Mouse (Mus musculus): ENCODE measurements around the gene Capn2.

Capn2 gene

DNA sequence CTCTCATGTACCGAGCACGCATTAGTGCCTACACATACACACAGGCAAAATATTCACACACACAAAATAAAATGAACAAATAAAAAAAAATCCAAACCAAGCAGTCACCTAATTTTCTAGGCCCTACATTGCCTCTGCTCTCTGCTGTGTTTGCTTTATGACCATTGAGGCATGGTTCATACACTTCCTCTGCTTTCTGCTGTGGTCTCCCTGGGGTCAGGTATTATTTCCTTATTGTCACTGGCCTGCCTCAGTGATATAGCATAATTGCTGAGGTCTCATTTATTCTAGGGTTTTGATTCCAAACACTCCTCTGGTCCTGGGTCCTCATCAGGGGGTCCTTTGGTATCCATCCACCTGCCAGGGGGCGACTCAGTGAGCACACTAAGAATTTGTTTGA lies 8.2 kb upstream of the Capn2 start:
- no peak for DNase-seq (ENCODE audit: low spot score in 2 of 2)

DNA sequence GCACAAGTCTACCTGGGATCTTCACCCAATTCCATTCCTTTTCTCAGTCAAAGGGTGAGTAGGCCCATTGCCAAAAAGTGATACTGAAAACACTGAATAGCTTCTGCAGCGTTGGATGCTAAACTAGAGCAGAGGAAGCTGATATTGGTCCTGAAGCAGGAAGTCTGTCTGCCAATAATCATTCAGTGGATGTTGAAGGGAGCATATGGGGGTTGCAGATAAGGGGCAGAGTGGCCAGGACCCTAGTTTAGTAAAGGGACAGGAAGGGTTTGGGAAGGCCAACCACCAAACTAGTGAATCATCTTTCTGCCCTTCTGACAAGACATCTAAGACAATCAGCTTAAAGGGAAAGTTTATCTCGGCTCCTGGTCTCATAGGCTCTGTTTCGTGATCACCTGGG lies 6.3 kb upstream of the Capn2 start:
- DNase-seq (ENCODE audit: low spot score in 2 of 2) = no peak

DNA sequence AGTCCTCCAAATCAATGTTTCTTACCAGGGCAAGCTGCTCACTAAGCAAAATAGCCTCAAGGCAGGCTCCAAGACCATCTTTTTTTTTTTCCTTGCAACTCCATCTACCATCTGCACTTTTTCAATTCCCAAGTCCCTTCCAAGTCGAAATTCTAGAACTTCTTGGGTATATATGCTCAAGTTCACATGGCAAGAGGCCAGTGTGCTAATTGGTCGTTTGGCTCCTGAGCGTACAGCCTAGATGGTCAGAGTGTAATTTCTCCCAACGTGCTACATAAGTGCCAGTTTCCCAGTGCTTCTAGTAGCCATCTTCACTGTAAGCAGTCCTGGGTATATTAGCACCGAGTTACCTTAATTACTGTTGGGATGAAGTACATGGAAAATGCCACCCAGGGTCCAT lies 5.6 kb upstream of the Capn2 start:
- no peak for DNase-seq (ENCODE audit: low spot score in 2 of 2)

DNA sequence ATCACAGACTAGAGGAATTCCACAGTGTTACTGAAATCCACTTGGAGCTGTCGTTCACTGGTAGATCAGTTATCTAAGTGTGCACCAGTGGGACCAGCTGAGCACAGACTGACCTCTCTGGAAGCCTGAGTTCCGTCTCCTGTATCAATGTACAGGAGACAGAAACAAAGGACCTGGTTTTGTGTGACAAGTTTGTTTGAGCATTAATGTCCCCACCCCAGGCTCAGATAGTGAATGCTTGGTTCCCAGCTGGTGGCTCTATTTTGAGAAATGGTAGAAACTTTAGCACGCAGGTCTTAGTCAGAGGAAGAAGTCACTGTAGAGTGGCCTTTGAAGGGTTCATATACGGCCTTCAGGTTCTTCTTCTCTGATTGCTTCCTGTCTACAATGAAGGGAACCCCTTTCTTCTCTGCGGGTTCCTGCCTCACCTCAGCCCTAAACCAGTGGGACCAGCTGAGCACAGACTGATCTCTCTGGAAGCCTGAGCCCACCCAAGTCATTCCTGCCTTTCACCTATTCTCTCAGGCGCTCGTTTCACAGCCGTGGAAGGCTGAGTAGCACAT lies 3.6 kb upstream of the Capn2 start:
- no peak for DNase-seq (ENCODE audit: low spot score in 2 of 2)

DNA sequence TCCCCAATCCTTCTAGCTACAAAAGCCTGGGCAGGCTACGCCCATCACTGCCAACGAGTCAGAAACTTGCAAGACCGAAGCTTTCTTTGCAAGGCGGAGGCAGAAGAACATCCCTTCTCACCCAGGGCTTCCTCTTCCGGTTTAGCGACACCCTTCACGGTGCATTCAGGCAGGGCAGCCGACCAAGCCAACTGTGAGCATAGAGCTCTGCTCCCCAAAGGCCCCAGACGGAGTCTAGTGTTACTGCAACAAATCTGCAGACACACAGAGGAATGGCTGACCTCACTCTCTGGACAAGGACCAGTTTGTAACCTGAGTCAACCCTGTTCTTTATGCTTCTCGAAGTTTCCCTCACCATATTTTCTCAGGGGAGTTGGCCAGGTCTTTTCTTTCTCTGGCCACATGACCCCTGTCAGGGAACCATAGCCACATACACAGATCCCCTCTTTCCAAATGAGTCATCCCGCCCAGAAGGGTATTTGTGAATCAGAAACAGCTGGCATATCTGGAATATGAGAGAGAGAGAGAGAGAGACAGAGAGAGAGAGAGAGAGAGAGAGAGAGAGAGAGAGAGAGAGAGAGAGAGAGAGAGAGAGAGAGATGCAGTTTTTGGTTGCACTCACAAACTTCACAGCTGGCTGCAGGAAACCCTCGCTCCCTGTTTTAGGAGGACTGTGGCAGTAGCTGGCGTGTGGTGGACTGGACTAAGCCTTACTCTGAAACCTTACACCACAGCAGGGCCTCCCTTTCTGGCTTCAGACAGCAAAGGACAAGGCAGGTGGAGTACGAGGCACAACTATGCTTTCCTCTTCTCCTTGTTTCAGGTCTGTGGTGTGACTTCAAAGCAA lies 2.9 kb upstream of the Capn2 start:
- no peak for DNase-seq (ENCODE audit: low spot score in 2 of 2)

DNA sequence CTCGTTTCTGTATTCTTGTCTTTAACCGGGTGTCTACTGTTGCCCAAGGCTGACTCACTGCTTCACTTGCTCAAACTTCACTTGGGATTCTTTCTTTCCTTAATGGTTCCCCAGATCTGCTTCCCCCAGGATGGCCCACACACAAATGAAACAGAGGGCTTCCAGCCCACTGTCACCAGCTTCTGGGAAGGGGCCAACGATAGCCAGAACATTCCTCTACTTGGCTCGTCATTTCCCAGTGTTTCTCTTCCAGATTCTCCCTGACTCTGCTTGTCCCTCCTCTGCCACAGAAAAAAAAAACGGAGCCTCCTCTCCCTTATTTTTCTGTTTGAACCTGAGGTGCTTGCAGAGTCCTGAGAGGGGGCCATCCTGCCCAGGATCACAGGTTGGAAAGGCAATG lies 1.9 kb upstream of the Capn2 start:
- no peak for DNase-seq (ENCODE audit: low spot score in 2 of 2)

DNA sequence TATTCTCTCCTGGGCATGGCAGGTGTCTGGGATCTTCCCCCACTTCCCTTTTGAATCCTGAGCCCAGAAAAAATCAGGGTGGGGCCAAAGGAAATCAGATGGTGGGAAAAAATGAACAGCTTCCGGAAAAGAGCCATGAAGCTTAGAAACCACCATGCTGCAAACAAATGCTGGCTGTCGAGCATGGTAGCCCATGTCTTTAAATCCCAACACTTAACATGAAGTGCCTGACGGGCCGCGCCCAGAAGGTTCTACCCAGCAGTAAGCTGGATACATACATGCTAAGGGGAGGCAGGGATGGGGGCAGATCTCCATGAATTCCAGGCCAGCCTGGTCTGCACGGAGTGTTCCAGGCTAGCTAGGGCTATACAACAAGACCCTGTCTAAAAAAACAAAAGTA lies 1.4 kb upstream of the Capn2 start:
- no peak for DNase-seq (ENCODE audit: low spot score in 2 of 2)

DNA sequence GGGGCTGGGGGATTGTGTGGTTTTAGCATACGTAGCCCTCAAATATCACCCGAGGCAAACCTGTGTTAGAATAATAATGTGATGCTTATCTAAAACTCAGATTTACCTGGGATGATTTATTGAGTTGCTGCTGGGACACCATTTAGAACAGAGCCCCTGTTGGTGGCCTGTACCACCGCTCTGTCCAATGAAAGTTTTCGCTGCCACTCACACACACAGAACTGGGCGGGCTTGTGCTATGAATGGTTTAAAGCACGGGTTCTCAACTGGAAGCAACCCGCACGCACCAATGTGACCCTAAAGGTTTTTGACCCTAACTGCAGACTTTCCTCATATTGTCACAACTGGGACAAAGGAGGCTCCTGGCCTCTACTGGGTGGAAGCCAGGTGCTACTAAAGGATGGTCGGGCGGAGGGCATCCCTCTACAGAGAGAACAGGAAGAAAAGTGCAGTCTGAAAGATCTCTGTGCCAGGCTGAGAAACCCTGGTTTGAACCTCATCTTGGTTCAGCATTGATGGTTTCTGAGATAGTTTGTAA lies 804 bp upstream of the Capn2 start:
- DNase-seq (ENCODE audit: low spot score in 2 of 2) = no peak

DNA sequence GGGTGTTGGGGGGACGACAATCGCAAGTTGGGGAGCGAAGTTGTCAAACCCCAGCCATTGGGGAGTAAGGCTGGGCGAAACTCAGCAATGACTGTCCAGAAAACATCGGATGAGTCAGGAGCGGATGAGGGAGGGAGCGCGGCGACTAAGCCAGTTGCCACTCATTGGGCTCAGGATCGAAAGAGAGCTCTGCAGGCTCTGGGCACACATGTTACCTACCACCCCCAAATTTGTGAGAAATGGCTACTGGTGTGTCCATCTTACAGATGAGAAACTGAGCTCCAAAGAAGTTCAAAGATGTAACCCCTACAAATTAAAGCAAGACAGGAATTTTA lies 236 bp upstream of the Capn2 start:
- DNase-seq (ENCODE audit: low spot score in 2 of 2) = no peak

DNA sequence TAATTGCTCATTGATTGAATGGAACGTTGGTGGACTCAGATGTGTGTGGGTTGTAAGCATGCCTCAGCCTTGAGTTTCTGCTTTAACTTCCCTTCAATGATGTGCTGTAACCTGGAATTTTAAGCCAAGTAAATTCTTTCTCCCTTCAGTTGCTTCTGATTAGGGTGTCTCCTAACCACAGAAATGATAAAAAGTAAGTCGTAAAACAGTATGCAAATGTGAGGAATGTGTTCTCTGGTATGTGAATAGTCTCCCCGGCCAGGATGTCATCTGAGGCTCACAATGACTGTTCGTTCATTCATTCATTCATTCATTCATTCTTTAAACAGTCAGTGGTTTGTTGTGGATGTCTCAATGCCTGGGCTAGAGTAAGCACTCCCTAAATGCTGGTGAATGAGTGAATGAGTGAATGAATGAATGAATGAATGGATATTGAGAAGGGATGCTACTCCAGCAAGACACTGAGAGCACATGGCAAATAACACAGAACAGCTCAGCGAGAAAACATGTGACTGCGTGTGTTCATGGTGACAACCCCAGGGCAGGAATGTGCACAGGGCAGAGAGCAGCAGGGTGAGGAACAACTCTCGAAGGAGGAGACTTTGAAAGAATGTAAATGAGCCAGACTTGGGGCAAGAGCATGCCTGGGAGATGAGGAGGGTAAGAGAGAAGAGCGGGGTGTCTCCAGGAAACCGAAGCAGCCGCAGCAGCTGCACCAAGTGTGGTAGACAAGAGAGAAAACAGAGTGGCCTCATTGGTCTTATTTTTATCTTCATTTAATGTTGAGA lies 2.4 kb downstream of the Capn2 start:
- DNase-seq (ENCODE audit: low spot score in 2 of 2) = no peak

DNA sequence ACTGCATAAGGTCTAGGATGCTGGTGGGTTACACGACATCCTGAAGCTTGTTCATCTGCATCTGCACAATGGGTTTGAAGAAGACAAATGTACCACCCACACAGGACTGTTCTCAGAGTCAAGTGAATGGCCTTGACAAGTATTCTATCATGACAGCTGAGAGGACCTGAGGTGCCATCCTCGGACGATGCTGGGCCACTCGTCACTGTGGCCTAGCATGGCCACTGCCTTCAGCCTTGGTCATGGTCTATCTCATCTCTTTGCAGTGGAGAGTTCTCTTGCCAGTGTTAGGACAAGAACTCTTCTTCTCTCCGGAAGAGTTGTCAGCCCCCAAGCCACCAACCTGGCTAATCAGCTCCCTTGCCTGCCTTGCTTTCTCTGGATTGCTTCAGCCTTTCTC lies 3.7 kb downstream of the Capn2 start:
- DNase-seq (ENCODE audit: low spot score in 2 of 2) = no peak

DNA sequence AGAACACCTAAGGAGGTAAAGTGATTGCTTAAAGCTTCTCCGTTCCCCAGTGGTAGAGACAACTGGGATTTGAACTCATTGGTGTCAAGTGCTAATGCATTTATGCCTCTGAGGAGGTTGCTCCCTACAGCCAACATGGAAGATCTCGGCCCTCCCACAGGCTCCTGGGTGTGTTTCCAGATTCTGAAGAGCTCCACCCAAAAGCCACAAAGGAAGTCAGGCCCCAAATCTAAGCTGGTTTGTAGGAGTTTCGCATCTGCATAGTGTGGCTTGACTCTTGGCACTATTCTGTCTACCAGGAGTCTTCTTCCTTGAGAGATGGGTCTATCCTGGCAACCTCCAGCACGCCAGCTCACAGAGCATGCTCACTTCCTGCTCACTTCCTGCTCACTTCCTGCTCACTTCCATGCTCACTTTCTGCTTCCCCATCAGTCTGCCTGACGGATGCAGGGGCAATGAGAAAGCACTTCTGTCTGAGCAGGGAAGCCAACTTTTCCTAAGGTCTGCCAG lies 4.5 kb downstream of the Capn2 start:
- DNase-seq (ENCODE audit: low spot score in 2 of 2) = no peak

DNA sequence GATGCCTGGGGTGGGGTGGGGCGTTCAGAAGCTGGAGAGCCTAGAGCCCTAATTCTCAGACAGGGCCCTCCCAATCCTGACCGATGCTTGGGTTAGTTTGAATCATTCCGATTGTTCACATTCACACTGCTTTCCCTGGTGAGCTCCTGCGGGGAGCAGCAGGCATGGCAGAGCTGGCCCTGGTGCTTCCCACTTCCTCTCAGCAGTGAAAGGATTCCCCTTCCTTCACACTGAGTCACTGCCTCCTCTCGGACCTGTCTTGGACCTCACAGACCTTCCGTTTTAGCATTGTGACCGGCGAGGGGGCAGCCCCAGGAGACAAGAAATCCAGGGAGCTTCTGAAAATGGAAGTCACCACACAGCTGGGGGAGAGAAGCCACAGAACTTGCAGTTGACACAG lies 5.6 kb downstream of the Capn2 start:
- DNase-seq (ENCODE audit: low spot score in 2 of 2) = no peak

DNA sequence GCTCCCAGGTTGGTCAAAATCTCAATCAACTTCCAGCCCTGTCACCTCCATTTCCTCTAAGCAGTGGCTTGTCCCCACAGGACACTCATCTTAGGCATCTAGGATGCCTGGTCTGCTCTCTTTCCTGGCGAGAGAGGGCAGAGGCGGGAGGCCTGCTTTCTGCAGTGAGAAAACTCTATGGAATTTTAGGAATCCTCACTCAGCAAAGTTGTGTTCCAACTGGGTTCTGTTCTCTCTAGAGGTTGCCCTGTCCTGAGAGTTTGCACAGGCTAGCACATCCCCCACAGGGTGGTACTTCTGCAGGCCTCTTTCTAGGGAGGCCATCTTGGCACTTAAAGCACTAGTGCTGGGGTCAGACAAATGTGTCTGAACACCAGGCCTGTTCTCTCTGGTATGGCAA lies 6.3 kb downstream of the Capn2 start:
- DNase-seq (ENCODE audit: low spot score in 2 of 2) = no peak

DNA sequence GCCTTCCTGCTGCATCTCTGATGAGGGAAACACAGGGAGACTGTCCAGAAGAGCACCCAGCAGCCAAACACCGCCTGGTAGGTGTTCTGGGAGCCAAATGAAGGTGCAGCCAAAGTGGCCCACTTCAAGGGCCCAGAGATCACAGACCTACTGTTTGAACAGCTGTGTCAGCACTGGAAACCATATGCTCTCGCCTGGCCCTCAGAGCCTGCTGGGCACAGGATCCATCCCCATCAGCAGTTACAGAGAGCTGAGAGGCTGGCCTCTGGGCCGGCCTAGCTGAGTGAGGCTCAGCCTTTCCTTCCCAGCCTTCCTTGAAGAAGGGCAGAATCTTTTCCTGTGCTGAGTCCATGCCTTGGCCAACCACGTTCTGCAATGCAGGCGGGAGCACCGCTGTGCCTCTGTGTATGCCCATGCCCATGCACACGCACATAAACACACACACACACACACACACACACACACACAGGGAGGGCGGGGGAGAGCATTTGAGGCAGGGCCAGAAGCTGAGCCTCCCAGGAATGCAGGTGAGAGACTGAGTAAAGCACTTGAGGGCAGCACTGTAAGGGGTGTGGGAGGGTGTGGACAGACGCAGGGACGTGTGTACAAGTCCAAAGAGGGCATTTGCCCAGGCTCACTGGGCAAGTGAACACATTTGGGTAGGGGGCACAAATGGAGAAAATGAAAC lies 8.2 kb downstream of the Capn2 start:
- no peak for DNase-seq (ENCODE audit: low spot score in 2 of 2)

DNA sequence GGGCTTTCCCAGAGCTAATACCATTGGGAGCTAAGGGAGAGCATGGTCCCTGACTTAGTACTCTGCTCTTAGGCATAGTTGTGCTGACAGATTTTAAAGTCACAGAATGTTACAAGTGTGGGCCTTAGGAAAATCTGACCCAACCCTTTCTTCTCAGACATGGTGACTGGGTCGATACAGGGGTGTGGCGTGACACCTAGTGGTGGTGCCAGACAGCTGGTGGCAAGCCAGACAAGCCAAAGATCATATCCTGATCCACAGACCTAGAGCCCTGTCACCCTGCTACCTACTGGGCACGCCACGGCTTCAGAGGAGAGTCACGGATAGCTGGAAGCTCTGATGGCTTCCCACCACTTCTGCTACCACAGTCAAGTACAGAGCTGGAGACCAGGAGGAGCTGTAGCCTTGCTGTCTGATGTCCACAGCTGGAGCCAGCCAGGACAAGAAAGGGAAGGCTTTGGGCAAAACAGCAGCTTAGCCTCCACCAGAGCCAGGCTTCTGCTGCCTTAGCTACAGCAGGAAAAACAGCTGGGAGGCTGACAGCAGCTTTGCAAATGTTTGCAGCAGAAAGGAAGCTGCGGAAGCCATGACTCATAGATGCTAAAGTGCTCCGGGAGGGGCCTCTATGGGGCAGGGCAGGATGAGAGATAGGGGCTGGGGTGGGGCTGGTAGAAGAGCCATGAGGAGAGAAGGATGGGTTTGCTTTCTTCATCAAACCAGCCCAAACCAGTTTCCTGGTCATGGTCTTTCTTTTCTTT lies 11.0 kb downstream of the Capn2 start:
- no peak for DNase-seq (ENCODE audit: low spot score in 2 of 2)

DNA sequence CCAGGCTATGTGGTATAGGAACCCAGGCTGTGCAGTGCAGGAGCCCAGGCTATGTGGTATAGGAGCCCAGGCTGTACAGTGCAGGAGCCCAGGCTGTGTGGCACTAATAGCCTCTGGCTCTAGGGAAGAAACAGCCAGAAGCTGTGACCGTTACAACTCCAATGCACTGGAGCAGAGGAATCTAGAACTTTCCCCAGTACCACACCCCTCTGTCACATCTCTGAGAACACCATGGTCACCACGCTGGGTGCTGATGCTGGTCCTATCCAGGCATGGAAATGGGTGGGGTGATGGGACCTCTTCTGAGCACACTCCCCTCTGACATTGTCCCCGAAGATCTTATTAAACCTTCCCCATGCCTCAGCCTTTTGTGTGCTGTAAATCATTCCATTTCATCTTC lies 12.1 kb downstream of the Capn2 start:
- no peak for DNase-seq (ENCODE audit: low spot score in 2 of 2)

DNA sequence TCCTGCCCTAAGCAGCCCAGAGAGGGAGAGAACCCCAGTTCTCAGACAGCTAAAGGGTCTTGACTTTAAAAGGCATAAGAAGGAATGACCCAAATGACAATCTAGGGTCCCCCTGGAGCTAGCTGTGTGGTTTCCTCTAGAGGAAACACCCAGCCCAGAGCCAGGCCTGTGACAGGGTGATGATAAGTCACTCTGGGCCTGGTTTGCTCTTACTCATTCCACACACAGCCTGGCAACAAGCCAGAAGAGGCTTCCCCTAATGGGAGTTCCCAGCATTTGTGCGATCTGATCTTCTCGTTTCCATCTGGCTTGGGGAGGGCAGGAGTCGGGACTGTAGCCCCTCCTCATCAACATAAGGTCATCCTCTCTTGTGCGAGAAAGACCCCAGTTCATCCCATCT lies 13.2 kb downstream of the Capn2 start:
- no peak for DNase-seq (ENCODE audit: low spot score in 2 of 2)

DNA sequence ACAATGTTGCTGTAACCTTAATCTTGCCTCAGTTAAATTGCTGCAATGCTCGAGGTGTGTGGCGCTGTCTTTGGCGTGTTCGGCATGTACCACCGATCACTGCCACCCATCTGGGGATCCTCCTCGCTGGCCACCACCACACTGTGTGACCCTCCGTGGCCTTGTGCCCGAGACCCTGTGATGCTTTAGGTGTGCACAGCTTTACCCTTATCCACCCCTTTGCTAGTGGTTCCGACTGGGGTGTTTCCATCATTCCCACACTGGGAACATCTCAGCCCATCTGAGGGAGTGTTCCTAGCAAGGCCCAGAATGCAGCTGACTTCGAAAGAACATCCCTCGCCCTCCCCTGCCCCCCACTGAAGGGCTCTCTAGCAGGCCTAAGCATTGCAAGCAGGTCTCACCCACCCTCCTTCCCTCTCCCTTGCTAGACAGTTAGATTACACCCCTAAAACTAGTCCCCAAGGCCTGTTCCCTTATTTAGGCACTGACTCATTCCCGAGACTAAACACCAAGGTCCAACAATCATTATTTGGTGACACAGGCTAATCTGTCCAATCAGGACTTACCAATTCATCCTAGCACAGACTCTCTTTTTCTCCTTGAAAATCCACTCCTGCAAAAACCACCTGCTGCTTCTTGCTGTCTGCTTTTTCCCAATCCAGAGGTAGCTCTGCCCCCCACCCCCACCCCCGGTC lies 14.1 kb downstream of the Capn2 start:
- no peak for DNase-seq (ENCODE audit: low spot score in 2 of 2)

DNA sequence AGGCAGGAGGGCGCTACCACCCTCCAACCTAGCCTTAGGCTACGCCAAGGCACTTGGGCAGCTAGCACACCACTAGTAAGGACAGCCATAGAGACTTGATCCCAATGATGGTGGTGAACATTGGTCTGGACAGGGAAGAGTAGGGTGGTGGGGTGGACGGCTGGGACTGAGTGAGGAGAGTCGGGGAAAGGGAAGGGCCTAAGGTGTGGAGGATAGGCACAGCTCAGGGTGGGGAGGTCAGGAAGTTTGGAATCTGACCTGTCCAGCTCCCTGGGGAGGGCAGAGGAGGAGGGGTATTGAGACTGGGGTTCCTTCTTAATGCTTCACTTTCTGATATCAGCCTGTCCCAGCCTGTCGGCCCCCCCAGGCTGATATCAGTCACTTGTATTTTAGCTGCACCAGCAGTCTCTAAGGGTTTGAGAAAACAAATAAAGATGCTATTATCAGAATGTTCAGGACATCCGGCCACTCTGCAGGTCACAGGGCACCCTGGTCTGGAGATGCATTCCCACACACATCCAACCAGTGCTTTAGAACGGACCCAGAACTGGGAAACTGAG lies 14.8 kb downstream of the Capn2 start:
- no peak for DNase-seq (ENCODE audit: low spot score in 2 of 2)

Measured in right cerebral cortex, postnatal 36 days (tissue).